Mouse (Mus musculus): Measurements from ENCODE around the gene Fry.

DNA sequence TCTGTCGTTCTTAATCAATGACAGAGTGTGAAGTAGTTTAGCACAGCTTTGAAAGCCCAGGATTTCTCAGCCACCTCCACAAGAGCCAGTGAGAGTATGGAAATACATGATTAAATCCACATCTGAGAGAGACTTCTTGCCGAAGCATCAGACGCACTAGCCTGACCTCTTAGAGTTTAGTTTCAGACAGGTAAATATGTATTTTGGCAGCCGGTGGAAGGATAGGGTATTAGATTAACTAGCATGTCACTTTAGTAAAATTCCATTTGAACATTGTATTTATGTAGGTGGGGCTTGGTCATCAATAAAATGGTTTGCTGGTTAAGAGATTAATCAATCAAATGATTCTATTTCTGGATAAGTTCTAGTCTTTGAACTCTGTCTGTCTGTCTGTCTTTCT is 152.0 kb downstream of the Fry start:
- no peak for TF ChIP-seq CTCF (IDR thresholded peaks at IDR 0.05; ENCODE audit: low read depth, low read length)
- TF ChIP-seq POLR2A (IDR thresholded peaks at IDR 0.05; ENCODE audit: insufficient read depth, low read length): no peak
- no peak for TF ChIP-seq EP300 (IDR thresholded peaks at IDR 0.05; ENCODE audit: insufficient read depth, low read depth, low read length)
